Mouse (Mus musculus) erythroblast, embryonic 14.5 days (primary cell): ENCODE measurements around the gene Robo2.

Source experiments
- GATA1 ChIP-seq: IDR thresholded peaks from 2 replicates; pipeline ENCODE4 v1.6.1; 2012; ENCODE audit warnings: low read length, inconsistent platforms, mixed read lengths
- TAL1 ChIP-seq: IDR thresholded peaks from 3 replicates; pipeline ENCODE4 v1.6.1; 2012; ENCODE audit warnings: low read length, inconsistent platforms, mixed read lengths

- TF ChIP-seq TAL1 (no peak), GATA1 (no peak)
Observed at GRCm38 (mm10) chr16:73927481-73927880, 484.1 kb downstream of the Robo2 start.
